Mouse (Mus musculus): ENCODE data around the gene Gm21812.
"Not testable (repeated sequence)": the region's sequence is repeated elsewhere in the genome, so short reads cannot be mapped to it uniquely, and the experiment has no call there.

Gene Gm21812

GRCm38 (mm10) chrY:9347084-9347483 is at the start of gene Gm21812:
TSS of gene Gm21812 (minus strand) at chrY:9347184.
- not testable (repeated sequence) for DNase-seq
